Mouse (Mus musculus) T-helper 1 cell (primary cell): Measurements from ENCODE around the gene Ecel1.

Experiments used
- in situ Hi-C: fragments of 300-600 bp; cut with MboI, MseI; formaldehyde crosslinking; loops from one replicate; pipeline ENCODE4 v1.15.1; 2025; ENCODE audit warnings: high pct_unique_total_duplicates

Ecel1 gene

GRCm38 (mm10) chr1:87156199-87156587 lies at the start of gene Ecel1:
Ecel1 (minus strand) TSS chr1:87156521.
- in situ Hi-C loops: no loop called here

DNA sequence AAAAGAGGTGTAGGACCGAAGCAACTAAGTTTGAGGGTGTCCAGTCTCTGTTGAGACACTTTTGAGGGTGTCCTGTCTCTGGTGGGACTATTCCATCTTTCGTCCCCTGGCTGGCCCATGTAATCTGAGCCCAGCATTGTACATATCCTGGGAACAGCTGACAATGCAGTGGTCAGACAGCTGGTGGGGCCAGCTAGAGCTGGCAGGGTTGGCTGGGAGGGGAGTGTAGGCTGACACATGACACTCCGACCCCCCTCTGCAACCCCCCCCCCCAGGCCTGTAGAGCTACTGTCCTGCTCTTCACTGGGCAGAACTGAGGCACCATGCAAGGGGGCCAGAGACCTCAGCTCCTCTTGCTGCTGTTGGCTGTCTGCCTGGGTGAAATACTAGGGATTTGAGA lies 49.2 kb upstream of the Ecel1 start:
- in situ Hi-C loops: no loop called here

GRCm38 (mm10) chr1:87205038-87205437 lies 48.7 kb upstream of the Ecel1 start:
- in situ Hi-C loops: no loop called here

DNA sequence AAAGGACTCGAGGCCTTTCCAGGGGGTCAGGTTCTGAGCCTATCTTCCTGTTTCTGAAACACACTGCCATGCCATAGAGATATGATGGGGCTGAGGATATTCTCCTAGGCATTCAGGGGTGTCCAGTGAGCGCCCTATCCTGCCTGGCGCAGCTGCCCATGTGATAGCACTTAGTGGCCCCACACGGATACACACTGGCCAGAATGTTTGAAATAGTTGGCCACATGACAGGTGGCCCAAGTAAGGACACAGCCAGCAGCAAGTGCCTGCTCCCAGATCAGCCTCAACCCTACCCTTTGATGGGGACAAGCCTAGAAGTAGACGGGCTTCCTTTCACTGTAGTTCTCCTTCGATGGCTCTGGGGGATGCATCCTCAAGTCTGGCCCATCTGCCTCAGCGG lies 48.1 kb upstream of the Ecel1 start, which contains the start of gene Chrng:
Gene Chrng, plus strand, starts transcription at position 193 of the 400 bp plus-strand sequence.
- in situ Hi-C loops: no loop called here

DNA sequence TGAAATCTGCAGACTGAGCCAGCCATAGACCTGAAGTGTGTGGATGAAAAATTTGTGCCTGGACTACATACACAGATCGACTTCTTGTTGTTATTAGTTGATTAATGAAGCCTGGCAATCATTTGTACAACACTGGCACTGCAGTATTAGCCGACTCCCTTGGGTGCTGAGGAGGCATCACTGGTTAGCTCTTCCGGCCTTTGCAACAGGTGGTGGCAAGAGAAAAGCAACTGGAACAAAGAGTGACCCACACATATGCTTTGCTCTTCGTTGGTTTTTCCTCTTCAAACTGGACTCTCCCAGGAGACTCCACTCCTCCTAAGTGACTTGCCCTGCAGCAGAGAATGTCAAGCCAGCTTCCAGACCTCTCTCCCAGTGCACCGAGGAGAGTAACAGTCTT lies 47.5 kb upstream of the Ecel1 start:
- in situ Hi-C loops: no loop called here

GRCm38 (mm10) chr1:87201848-87202247 lies 45.5 kb upstream of the Ecel1 start:
- in situ Hi-C loops: no loop called here

DNA sequence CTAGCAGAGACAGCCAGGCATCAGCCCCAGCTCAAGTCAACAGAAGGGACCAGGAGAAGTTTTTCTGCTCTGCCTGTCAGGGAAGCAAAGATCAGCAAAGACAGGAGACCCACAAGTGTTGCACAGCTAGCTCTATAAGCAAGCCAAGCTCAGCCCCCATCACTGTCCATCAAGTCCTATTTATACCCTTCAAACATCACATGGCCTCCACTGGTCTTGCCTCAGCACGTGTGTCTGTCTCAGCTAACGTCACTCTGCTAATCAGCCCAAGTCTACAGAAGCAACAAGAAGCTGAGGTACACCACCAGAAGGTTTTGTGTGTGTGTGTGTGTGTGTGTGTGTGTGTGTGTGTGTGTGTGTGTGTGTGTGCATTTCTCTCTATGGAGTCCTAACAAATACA lies 44.5 kb upstream of the Ecel1 start:
- in situ Hi-C loops: no loop called here

DNA sequence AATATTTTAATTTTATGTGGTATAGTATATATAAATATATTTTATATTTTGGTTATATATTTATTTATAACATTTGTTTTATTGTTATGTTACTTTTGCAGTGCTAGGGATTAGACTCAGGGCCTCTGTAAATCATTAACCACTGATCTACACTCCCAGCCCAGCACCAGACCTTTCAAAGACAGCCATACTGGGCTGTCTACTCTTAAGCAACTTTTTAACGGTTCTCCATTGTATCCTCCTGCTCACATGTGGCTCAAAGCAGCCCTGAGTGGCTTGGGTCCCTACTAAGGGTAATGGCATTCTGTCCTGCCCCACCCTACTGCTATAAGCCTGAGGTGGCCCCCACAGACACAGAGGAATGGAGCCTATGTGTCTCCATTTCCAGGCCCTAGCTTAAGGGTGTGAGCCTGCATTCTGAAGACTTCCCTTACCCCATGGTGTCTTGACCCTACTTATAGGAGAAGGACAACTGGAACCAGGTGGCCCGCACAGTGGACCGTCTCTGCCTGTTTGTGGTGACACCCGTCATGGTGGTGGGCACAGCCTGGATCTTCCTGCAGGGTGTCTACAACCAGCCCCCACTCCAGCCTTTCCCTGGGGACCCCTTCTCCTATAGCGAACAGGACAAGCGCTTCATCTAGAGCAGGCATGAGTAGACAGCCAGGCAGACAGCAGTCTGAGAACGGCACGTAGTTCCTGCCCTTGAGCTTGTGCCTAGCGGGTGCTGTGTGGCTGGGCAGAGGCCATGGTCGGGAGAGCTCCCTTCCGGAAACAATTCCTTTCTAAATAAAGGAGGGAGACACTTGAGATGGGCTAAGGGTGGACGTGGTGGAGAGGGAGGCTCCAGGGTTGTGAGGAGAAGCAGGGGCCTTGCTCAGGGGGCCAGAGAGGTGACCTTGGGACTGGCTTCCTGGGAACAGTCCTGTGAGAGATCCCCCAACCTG lies 42.1 kb upstream of the Ecel1 start:
- in situ Hi-C loops: no loop called here

DNA sequence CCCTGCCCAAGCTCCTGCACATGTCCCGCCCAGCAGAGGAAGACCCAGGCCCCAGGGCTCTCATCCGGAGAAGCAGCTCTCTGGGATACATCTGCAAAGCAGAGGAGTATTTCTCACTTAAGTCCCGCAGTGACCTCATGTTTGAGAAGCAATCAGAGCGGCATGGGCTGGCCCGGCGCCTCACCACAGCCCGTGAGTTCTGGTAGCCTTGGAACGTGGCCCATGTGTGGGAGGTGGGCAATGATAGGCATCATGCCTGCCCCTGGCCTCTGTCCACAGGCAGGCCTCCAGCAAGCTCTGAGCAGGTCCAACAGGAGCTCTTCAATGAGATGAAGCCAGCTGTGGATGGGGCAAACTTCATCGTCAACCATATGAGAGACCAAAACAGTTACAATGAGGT lies 41.0 kb upstream of the Ecel1 start:
- in situ Hi-C loops: no loop called here

DNA sequence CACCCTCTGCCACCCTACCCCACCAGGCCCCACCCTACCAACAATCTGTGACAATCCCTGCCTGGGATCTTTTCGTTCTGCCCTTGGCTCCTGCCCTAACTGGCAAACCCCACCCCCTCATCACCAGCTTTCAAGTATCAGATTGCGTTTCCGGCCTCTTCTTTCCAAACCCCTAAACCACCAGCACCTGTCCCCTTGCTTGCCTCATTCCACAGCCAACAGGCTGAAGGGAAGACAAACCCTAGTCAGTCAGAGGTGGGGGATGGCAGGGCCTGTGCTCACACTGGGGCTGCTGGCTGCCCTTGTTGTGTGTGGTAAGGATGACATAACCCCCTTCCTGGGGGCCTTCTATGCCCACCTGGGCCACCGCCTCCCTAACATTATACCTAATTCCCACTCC lies 34.1 kb upstream of the Ecel1 start, which contains the start of gene Chrnd:
Gene Chrnd, plus strand, starts transcription at position 179 of the 400 bp plus-strand sequence.
- in situ Hi-C loops: no loop called here

- in situ Hi-C loops: loop anchor here (5.0 kb wide), 1 partner anchor 85 kb away; the partner anchor contains the start of gene Alpi
These were observed 30.7 kb upstream of the Ecel1 start for GRCm38 (mm10) chr1:87187037-87187355.

- in situ Hi-C loops: loop anchor here (5.0 kb wide), 1 partner anchor 84 kb away; the partner anchor contains the start of gene Alpi
These were observed 30.1 kb upstream of the Ecel1 start for GRCm38 (mm10) chr1:87186261-87187036.

- in situ Hi-C loops: loop anchor here (5.0 kb wide), 1 partner anchor 83 kb away; the partner anchor contains the start of gene Alpi
These were observed 29.2 kb upstream of the Ecel1 start for GRCm38 (mm10) chr1:87185526-87185925.

GRCm38 (mm10) chr1:87184751-87185139 lies 28.4 kb upstream of the Ecel1 start:
- in situ Hi-C loops: loop anchor here (5.0 kb wide), 1 partner anchor 82 kb away; the partner anchor contains the start of gene Alpi

- in situ Hi-C loops: no loop called here
These were observed 27.9 kb upstream of the Ecel1 start for GRCm38 (mm10) chr1:87183998-87184750.

DNA sequence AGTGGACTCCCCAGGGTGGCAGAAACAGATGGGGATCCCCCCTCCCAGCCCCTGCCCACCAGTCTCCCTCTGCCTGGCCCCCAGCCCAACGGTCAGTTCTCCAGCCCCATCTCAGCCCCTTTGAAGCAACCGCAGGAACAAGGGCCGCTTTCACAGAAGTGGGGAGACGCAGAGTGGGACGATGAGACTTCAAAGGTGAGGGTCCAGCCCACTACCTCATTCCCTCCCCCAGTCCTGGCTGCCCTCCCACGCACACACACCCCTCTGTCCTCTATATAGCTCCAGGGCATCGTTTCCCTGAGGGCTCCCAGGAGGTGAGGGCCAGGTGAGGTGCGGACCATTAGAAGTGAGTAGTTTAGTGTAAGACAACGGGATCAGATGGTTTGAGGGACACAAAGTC lies 26.7 kb upstream of the Ecel1 start, which contains the start of gene Prss56:
Gene Prss56, plus strand, starts transcription at position 301 of the 400 bp plus-strand sequence.
- in situ Hi-C loops: no loop called here

DNA sequence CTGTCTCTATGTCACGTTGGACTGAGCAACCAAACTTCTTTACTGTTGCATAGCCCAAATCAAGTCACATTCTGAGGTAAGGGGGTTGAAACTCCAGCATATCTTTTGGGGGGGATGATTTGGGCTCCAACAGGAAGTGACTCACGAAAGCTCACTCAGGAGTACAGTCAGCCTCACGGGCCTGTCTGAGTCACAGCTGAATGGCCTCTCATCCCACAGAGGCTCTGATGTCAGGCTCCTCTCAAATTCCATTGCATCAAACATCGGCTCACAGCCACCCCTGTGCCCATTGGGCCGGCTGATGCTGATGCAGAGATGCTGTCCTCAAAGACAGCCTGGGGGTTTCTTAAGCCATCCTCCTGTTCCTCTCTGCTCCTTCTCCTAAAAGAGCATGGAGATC lies 24.6 kb upstream of the Ecel1 start:
- in situ Hi-C loops: no loop called here

DNA sequence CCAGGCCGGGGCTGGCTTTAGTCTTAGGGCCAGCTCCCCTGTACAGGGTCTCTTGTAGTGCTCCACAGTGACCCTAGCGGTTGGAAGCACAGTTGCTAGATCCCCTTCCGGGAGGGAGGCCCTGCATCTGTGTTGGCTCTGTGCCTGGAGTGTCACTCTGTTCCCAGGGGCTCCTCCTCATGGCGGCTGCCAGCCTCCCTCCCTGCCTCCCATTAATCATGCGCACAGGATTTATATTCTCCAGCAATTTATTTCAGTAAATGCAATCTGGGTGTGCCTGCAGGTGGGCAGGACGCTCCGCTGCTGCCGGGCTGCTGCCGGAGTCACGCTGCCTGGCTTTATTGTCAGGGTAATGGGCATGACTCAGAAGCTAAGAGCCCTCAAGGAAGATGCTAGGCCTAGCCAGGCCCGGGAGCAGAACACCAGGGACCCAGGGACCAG lies 19.6 kb upstream of the Ecel1 start:
- in situ Hi-C loops: no loop called here

DNA sequence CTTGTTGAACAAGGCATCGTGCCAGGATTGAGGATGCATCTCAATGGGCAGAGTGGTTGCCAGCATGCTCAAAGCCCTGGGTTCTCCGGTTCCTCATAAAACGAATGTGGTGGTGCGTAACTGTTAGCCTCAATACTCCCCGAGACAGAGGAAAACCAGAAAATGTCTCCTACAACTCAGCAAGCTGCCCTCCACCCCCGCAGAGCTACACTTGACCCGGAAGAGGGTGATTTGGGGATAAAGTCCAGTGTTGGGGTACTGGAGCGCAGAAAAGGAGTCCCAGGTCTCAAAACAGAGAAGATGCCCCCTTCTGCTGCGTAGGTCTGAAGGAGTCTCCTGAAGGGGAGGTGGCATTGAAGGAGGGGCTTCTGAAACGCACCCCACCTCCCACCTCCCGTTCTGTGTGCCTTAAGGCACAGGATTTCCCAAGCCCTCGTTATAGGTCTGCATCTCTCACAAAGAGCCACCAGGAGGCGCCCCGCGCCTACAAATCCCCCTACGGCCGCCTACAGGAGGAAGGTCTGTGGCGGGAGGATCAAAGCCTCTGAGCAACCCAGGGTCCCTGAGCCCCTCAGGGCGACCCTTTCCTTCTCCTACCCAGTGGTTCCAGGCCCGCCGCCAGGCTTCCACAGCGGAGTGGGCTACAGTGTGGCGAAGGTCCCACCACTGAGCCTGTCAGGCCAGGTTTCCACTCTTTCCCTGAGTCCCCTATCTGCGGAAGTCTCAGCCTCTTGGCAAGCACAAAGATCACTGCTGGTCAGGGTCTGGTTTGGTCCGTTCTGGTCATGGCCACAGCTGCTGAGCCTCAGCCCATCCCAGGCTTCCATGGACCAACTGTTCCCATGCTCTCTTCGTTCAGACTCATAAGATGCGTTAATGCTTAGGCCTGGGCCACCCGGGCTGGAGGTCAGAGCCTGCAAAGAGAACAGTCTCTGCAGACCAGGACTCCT lies 18.0 kb upstream of the Ecel1 start:
- in situ Hi-C loops: no loop called here

GRCm38 (mm10) chr1:87172316-87172715 lies 16.0 kb upstream of the Ecel1 start:
- in situ Hi-C loops: no loop called here
